Mouse (Mus musculus): ENCODE measurements around the gene Slc38a10. TPM values are rescaled to one million over a fixed set of nuclear protein-coding genes. Genes with fewer than 3 reads are reported as not detected.
A peak's percentile ranks its signal among the peaks of the same experiment; 100 is the strongest.

Slc38a10 gene
- polyA plus RNA-seq, 1 experiment from 2014 or later: 83.7 TPM

- Histone ChIP-seq H3K36me3 (no peaks in the 10 kb centered on the region), H3K9me3 (no peaks in the 10 kb centered on the region), H3K27me3 (replicated peaks) (no peaks in the 10 kb centered on the region), H3K4me1 (peaks cover 40% of the 10 kb centered on the region), H3K9ac (no peak overlapping the region), H3K4me3 (no peak overlapping the region), H3K4me2 (no peak overlapping the region), H3K27ac (replicated peaks) (no peak overlapping the region)
- 73% methylated on average over 14 of the region's 14 CpGs for WGBS
- ATAC-seq (ENCODE audit: extremely low read depth, insufficient number of reproducible peaks, low FRiP score, low TSS enrichment): no peak
Measured at GRCm38 (mm10) chr11:120173213-120173612, 22.1 kb upstream of the Slc38a10 start.

- H3K27ac ChIP-seq (replicated peaks): no peak overlapping the region
- H3K9me3 ChIP-seq: no peaks in the 10 kb centered on the region
- no peak overlapping the region for H3K4me2 ChIP-seq
- H3K9ac ChIP-seq: peak overlapping the region; percentile 24; the same call in 1 of the 2 replicates
- peaks cover 57% of the 10 kb centered on the region for H3K4me1 ChIP-seq
- no peaks in the 10 kb centered on the region for H3K27me3 ChIP-seq (replicated peaks)
- H3K4me3 ChIP-seq: no peak overlapping the region
- H3K36me3 ChIP-seq: no peaks in the 10 kb centered on the region
- ATAC-seq (ENCODE audit: extremely low read depth, insufficient number of reproducible peaks, low FRiP score, low TSS enrichment): no peak
- WGBS: 50% methylated on average over 8 of the region's 8 CpGs
Measured at GRCm38 (mm10) chr11:120171168-120171567, 20.0 kb upstream of the Slc38a10 start.

- peak overlapping the region; percentile 40 for H3K4me3 ChIP-seq
- peak overlapping the region; percentile 34 for H3K27ac ChIP-seq (replicated peaks)
- peak overlapping the region; percentile 70 for H3K4me2 ChIP-seq
- H3K36me3 ChIP-seq: no peaks in the 10 kb centered on the region
- H3K9me3 ChIP-seq: no peaks in the 10 kb centered on the region
- peaks cover 75% of the 10 kb centered on the region for H3K4me1 ChIP-seq
- ATAC-seq (ENCODE audit: extremely low read depth, insufficient number of reproducible peaks, low FRiP score, low TSS enrichment): peak; percentile 12; the same call in 1 of the 2 replicates
- 18% methylated on average over 21 of the region's 21 CpGs for WGBS
- H3K27me3 ChIP-seq (replicated peaks): no peaks in the 10 kb centered on the region
- H3K9ac ChIP-seq: peak overlapping the region; percentile 74
Measured at GRCm38 (mm10) chr11:120169208-120169992, 18.3 kb upstream of the Slc38a10 start.

- 73% methylated on average over 8 of the region's 8 CpGs for WGBS
- Histone ChIP-seq H3K36me3 (no peaks in the 10 kb centered on the region), H3K9me3 (no peaks in the 10 kb centered on the region), H3K4me3 (no peak overlapping the region), H3K27ac (replicated peaks) (no peak overlapping the region), H3K4me2 (no peak overlapping the region), H3K4me1 (peaks cover 84% of the 10 kb centered on the region), H3K27me3 (replicated peaks) (no peaks in the 10 kb centered on the region), H3K9ac (no peak overlapping the region)
- no peak for ATAC-seq (ENCODE audit: extremely low read depth, insufficient number of reproducible peaks, low FRiP score, low TSS enrichment)
Measured at GRCm38 (mm10) chr11:120168516-120168915, 17.4 kb upstream of the Slc38a10 start.

GRCm38 (mm10) chr11:120167921-120168356, 16.8 kb upstream of the Slc38a10 start:
- Histone ChIP-seq H3K4me1 (peaks cover 84% of the 10 kb centered on the region), H3K27ac (replicated peaks) (peak overlapping the region; percentile 56; the same call in 1 of the 2 replicates), H3K9me3 (peaks cover 3% of the 10 kb centered on the region; the same call in 1 of the 2 replicates), H3K4me2 (no peak overlapping the region), H3K4me3 (no peak overlapping the region), H3K27me3 (replicated peaks) (no peaks in the 10 kb centered on the region), H3K36me3 (no peaks in the 10 kb centered on the region), H3K9ac (peak overlapping the region; percentile 59; the same call in 1 of the 2 replicates)
- 63% methylated on average over 12 of the region's 12 CpGs for WGBS
- no peak for ATAC-seq (ENCODE audit: extremely low read depth, insufficient number of reproducible peaks, low FRiP score, low TSS enrichment)

- Histone ChIP-seq H3K27me3 (replicated peaks) (no peaks in the 10 kb centered on the region), H3K27ac (replicated peaks) (peak overlapping the region; percentile 56), H3K4me2 (peak overlapping the region; percentile 11; the same call in 1 of the 2 replicates), H3K9me3 (peaks cover 3% of the 10 kb centered on the region; the same call in 1 of the 2 replicates), H3K4me1 (peaks cover 81% of the 10 kb centered on the region), H3K9ac (peak overlapping the region; percentile 59), H3K36me3 (no peaks in the 10 kb centered on the region), H3K4me3 (no peak overlapping the region)
- 50% methylated on average over 5 of the region's 5 CpGs for WGBS
- no peak for ATAC-seq (ENCODE audit: extremely low read depth, insufficient number of reproducible peaks, low FRiP score, low TSS enrichment)
Measured at GRCm38 (mm10) chr11:120167059-120167458, 15.9 kb upstream of the Slc38a10 start.

- peak overlapping the region; percentile 41 for H3K4me3 ChIP-seq
- H3K27ac ChIP-seq (replicated peaks): peak overlapping the region; percentile 94
- peak overlapping the region; percentile 84 for H3K9ac ChIP-seq
- H3K27me3 ChIP-seq (replicated peaks): no peaks in the 10 kb centered on the region
- peak overlapping the region; percentile 58 for H3K4me2 ChIP-seq
- peak; percentile 43; the same call in 1 of the 2 replicates for ATAC-seq (ENCODE audit: extremely low read depth, insufficient number of reproducible peaks, low FRiP score, low TSS enrichment)
- peaks cover 75% of the 10 kb centered on the region for H3K4me1 ChIP-seq
- WGBS: 34% methylated on average over 17 of the region's 17 CpGs
- peaks cover 3% of the 10 kb centered on the region; the same call in 1 of the 2 replicates for H3K9me3 ChIP-seq
- H3K36me3 ChIP-seq: no peaks in the 10 kb centered on the region
Measured at GRCm38 (mm10) chr11:120164471-120165261, 13.5 kb upstream of the Slc38a10 start.

GRCm38 (mm10) chr11:120164028-120164427, 12.9 kb upstream of the Slc38a10 start:
- peak overlapping the region; percentile 94 for H3K27ac ChIP-seq (replicated peaks)
- WGBS: 52% methylated on average over 5 of the region's 5 CpGs
- ATAC-seq (ENCODE audit: extremely low read depth, insufficient number of reproducible peaks, low FRiP score, low TSS enrichment): no peak
- peak overlapping the region; percentile 58 for H3K4me2 ChIP-seq
- peaks cover 75% of the 10 kb centered on the region for H3K4me1 ChIP-seq
- H3K4me3 ChIP-seq: peak overlapping the region; percentile 41
- H3K27me3 ChIP-seq (replicated peaks): no peaks in the 10 kb centered on the region
- H3K9me3 ChIP-seq: peaks cover 3% of the 10 kb centered on the region; the same call in 1 of the 2 replicates
- peak overlapping the region; percentile 84 for H3K9ac ChIP-seq
- no peaks in the 10 kb centered on the region for H3K36me3 ChIP-seq

GRCm38 (mm10) chr11:120163207-120163606, 12.1 kb upstream of the Slc38a10 start:
- no peak for ATAC-seq (ENCODE audit: extremely low read depth, insufficient number of reproducible peaks, low FRiP score, low TSS enrichment)
- no peak overlapping the region; the same call in 1 of the 2 replicates for H3K27ac ChIP-seq (replicated peaks)
- WGBS: 90% methylated on average over 3 of the region's 3 CpGs
- no peak overlapping the region for H3K4me3 ChIP-seq
- peaks cover 3% of the 10 kb centered on the region; the same call in 1 of the 2 replicates for H3K9me3 ChIP-seq
- no peak overlapping the region for H3K4me2 ChIP-seq
- H3K9ac ChIP-seq: no peak overlapping the region
- H3K4me1 ChIP-seq: peaks cover 75% of the 10 kb centered on the region
- H3K36me3 ChIP-seq: no peaks in the 10 kb centered on the region
- no peaks in the 10 kb centered on the region for H3K27me3 ChIP-seq (replicated peaks)

- Histone ChIP-seq H3K4me2 (no peak overlapping the region), H3K27me3 (replicated peaks) (no peaks in the 10 kb centered on the region), H3K9ac (peak overlapping the region; percentile 2; the same call in 1 of the 2 replicates), H3K4me3 (no peak overlapping the region), H3K36me3 (no peaks in the 10 kb centered on the region), H3K27ac (replicated peaks) (peak overlapping the region; percentile 16; the same call in 1 of the 2 replicates), H3K4me1 (peaks cover 58% of the 10 kb centered on the region), H3K9me3 (peaks cover 3% of the 10 kb centered on the region; the same call in 1 of the 2 replicates)
- no peak for ATAC-seq (ENCODE audit: extremely low read depth, insufficient number of reproducible peaks, low FRiP score, low TSS enrichment)
- 30% methylated on average over 4 of the region's 4 CpGs for WGBS
Measured at GRCm38 (mm10) chr11:120161245-120161644, 10.1 kb upstream of the Slc38a10 start.

- Histone ChIP-seq H3K36me3 (no peaks in the 10 kb centered on the region), H3K9ac (no peak overlapping the region), H3K4me3 (no peak overlapping the region), H3K4me1 (peaks cover 51% of the 10 kb centered on the region), H3K27ac (replicated peaks) (no peak overlapping the region), H3K27me3 (replicated peaks) (no peaks in the 10 kb centered on the region), H3K9me3 (peaks cover 3% of the 10 kb centered on the region; the same call in 1 of the 2 replicates), H3K4me2 (no peak overlapping the region)
- 71% methylated on average over 4 of the region's 4 CpGs for WGBS
- no peak for ATAC-seq (ENCODE audit: extremely low read depth, insufficient number of reproducible peaks, low FRiP score, low TSS enrichment)
Measured at GRCm38 (mm10) chr11:120160478-120160877, 9.3 kb upstream of the Slc38a10 start.
